Mouse (Mus musculus): ENCODE results near the gene Kcnma1.

Gene Kcnma1

DNA sequence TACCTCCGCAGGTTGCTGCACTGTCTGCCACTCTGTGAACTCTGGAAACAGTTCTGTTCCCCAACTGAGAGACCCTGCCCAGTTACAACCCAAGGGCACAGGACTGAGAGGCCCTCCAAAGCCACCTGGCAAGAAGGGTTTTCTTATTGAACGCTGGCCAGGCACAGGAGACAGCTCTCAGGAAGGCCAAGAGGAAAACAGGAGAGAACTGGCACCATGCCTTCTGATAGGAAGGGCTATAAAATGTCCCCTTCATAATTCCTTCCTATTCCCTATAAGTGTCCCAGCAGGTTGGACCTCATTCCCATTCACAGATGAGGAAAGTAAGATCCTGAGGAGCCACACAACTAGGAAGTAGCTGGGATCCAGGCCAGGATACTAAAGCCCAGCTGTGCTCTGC is 39.6 kb downstream of the Kcnma1 start:
- DNase-seq (ENCODE audit: extremely low spot score, low read depth, low spot score) = no peak

DNA sequence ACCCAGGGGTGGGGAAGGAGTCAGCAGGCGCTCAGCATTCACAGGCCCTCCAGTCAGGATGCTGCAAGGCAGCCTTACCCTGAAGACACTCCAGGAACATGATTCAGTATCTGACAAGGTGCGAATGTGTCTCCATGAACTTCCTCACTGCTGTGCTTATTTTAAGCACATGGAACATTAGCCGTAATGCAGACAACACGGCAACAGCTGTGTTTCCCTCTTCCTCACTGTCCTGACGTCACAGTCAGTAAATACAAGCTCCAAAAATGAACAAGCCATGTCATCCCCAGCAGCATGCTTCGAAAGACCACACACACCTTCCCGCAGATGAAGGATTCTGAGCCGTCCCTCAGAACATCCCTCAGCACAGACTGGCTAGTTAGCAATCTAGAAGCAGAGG is 47.8 kb downstream of the Kcnma1 start:
- DNase-seq (ENCODE audit: extremely low spot score, low read depth, low spot score) = no peak

DNA sequence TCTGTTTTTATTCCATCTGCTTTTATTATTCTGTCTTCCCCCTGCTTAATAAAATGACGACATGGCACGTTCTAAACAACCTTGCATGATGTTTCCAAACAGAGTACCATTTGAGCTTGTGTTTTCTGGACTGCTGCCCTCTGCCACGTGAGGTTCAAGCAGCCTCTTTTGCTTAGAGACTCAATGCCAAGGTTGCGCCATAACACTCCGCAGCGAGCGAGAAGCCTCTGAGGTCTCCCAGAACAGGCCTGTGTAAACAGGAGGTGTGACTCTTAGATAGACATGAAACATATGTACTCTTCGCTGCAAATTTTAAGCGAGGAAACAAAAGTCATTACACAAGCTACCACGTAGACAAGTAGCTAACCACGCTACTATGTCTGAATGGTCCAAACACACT is 55.2 kb downstream of the Kcnma1 start:
- no peak for DNase-seq (ENCODE audit: extremely low spot score, low read depth, low spot score)

DNA sequence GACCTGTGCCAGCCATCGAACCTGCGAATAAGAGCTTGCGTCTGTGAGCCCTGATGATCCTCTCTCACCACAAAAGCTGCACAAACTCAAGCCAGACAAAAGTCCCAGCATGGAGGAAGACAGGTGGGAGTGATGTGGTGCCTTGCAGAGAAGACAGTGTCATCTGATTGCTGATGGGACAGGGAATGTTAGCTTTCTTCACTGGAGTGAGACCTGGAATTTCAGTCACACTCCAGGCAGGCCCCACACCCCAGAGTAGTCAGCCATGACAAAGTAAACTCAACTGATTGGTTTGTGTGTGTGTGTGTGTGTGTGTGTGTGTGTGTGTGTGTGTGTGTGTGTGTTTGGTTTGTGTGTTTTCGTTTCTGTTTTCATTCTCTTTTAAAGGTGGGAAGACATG is 57.0 kb downstream of the Kcnma1 start:
- no peak for DNase-seq (ENCODE audit: extremely low spot score, low read depth, low spot score)

DNA sequence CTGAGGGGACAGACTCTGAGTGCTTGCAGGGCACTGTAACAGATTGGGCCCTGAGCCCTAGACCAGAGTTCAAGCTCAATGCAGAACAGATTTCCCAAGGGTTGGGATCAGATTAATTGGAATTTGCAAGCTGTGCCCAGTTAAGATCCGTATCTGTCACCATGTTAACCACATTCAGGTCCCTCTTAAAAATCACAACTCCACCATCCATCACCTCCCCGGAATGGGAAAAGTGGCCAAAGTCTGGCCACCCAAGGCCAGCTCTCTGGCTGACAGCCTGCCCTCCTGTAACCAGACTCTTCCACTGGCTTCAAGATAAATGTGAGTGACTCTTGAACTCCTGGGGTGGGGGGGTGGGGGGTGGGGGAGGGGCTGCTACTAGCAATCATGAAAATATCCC is 70.4 kb downstream of the Kcnma1 start:
- no peak for DNase-seq (ENCODE audit: extremely low spot score, low read depth, low spot score)

DNA sequence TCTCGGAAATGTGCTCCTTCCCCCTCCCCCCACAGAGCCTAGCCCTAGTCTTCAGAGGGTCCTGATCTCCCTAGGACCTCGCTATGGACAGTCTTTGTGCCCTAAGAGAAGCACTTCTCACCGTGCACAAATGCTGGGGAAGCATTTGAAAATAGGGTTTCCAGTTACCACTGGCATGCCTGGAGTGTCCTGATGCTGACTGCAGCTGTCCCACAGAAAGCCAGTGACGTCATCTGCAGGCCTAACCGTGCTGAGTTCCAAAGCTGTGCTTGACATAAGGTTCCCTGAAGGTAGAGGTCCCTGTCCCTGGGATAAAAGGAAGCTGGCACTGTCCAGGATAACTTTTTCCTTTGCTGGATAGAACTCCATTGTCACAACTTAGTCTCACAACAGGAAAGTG is 71.1 kb downstream of the Kcnma1 start:
- DNase-seq (ENCODE audit: extremely low spot score, low read depth, low spot score) = no peak

DNA sequence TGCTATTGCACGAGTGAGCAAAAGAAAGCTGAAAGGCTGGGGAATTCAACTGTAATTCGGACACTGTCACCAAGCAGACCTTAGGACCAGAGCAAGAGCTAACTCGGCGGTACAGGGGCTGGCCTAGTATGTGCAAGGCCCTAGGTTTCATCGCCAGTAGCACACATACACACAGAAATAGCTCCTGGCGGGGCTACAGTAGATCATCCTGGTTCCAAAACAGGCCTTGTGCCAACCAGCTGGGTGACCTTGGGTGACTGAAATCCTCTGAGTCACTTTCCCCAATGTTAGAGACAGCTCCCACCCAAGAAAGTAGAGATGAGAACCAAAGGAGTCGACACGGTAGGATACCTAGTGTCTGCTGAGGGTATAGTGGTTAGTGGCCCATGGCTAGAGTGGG is 72.2 kb downstream of the Kcnma1 start:
- DNase-seq (ENCODE audit: extremely low spot score, low read depth, low spot score) = no peak

DNA sequence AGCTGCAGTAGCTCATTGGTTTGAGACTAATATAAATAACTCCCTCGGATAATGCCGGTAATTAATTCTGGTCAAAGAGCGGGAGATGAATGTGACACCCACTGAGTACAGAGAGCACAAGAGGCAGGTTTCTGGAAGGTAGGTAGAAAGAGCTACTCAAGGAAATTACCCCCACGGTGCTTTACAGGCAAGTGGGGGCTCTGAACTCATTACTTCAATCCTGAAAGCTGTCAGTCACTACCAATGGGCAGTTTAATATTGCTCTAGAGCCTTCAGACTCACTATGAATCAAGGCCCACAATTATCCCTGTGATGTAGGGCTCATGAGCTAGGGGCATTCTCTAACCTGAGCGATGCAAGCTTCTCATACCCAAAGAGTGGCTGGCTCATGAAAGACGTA is 79.3 kb downstream of the Kcnma1 start:
- no peak for DNase-seq (ENCODE audit: extremely low spot score, low read depth, low spot score)

DNA sequence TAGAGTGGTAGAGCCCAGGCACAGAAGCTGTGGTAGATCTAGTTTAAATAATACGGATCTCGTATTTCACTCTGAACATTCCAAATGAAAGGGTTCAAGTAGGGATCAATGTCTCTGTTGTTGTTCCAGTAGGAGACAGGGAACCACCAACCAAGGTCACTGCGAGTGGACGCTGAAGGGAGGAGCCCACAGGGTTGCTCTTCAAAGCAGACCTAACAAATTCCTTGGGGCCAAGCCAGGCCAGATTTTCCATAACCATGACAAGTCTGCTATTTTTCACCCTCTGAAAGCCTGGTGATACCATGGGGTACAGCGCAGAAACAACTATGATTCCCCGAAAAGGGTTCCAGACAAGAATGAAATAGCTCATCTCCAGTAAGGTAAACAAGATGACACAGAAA is 82.6 kb downstream of the Kcnma1 start:
- DNase-seq (ENCODE audit: extremely low spot score, low read depth, low spot score) = no peak

DNA sequence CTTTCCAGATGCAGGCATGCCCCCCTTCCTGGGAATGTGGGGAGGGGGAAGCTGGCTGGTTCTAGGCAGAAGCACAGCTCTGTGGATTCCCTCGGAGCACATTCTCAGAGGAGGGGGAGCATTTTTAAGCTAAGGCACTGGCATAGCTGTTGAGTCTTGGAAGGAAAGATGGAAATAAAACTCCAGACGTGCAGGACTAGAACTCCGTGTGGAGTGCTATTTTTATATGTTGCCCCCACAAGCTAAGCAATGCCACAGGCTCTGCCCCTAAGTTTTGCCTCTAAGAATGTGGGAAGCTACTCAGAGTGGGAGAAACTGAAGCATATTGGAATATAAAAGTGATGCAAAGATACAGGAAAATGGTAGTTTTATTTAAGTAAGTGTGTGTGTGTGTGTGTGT is 85.1 kb downstream of the Kcnma1 start:
- no peak for DNase-seq (ENCODE audit: extremely low spot score, low read depth, low spot score)

DNA sequence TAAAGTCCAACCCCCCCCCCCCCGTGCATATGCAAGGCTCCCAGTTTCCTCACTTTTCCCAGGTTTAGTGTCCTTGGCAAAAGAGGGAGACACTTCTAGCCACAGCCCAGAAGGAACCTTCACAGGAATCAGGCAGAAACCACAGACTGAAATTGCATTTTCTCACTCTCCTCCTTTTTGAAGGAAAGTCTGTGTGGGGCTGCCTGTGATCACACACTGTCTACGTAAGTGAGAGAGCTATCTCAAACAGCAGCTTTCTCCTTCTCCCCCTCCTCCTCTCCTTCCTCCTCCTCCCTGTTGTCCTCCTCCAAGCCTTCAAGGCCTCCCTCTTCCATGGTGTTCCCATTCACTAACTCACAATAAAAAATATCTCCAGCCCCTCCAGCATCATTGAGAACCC is 90.9 kb downstream of the Kcnma1 start:
- DNase-seq (ENCODE audit: extremely low spot score, low read depth, low spot score) = no peak

DNA sequence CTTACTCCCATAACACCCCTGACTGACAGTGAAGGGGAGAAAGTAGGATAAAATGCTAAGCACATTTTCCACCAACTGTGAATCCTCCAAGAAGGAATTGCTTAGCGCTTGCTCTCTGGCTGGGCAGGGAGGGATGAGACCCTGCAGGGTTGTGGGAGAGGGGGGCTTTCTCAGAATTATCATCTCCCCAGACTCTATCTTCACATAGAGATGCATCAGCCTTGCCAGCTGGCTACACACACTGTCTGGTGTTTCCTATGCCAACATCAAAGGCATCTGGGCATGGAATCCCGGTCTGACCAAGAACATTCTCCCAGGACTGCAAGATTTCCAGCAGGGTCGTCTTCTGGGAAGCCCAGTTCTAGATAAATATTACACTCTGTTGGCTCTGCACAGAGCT is 91.5 kb downstream of the Kcnma1 start:
- DNase-seq (ENCODE audit: extremely low spot score, low read depth, low spot score) = no peak

DNA sequence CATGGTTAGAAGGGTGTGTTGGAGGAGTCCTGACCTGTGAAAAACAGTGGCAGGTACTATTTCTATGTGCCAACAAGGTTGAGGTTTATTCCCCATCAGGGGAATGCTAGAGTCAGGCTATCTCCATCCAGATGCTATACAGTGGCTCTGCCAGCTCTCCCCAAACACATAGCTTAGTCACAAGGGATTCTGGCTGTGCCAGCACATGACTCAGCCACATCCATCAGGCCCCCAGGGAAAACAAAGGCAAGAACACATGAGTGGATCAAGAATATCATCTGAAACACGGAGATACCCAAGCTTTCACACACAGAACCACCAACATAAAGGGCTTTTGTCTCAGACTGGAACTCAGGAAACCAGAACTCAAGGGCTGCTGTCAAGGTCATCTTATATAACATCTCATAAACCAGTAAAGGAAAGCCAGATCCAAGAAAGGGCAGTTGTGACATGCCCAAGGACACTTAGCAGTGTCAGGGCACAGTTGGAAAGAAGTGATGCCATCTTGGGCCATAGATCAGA is 103.1 kb downstream of the Kcnma1 start:
- DNase-seq (ENCODE audit: extremely low spot score, low read depth, low spot score) = no peak

DNA sequence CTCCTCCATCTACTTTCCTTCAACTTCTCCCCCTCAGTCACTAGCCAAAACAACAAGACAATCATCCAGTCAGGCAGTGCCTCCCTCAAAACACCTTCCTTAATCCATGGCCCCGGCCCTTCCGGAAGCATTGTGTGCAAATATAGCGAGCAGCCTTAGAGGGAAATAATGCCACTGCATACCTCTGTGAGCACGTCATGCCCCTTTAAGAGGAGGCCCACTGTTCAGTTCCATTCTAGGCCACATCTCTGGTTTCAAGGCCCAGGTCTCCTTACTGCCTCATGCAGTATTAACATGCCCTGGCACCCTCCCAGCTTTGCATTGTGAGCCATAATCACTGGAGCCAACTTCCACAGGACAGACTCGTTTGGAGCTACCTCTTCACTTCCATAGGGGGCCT is 105.7 kb downstream of the Kcnma1 start:
- DNase-seq (ENCODE audit: extremely low spot score, low read depth, low spot score) = no peak

DNA sequence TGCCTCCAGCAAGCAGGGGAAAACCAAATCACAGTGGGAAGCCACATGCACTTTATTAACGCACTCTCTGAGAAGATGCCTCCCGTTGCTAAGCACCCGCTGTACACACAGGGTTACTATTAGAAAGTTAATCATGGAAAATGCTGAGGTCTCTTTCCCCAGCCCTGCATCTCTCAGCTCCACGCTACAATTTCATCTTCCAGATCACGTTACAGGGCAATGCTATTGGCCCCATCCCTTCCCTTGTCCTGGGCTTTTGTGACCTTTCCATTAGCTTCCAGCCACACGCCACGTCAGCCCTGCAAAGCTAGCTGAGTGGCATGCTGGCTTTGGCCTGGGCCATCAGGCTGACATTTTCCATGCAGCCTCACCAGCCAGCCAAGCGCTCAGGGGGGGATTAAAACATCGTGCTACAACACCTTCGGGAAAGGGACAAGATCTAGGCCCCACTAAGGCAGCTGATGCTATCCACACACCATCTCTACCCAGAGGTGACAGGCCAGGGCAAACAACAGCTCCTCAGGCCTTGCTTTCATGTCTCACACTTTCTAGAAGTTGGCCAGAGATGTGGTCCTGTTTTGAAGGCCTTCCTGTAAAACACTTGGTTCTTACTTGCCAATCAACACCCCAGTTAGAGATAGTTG is 111.5 kb downstream of the Kcnma1 start:
- peak; percentile 14 for DNase-seq (ENCODE audit: extremely low spot score, low read depth, low spot score)

DNA sequence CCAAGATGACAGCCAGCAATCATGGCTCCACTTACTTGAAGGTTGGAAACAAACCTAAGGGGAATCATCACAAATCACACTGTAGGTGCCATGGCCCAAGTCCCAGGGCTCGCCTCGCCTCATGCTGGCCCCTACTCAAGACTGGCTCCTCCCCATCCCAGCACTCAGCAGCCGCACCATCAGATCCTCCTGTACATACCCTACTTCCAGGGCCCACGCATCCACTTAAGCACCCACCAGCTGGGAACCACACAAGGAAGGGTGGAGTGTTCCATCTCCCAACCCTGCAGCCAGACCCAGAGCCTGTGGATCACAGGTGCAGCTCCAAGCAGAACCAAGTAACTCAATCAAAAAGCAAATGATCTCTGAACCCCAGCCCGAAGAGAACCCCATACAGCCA is 114.8 kb downstream of the Kcnma1 start:
- no peak for DNase-seq (ENCODE audit: extremely low spot score, low read depth, low spot score)

DNA sequence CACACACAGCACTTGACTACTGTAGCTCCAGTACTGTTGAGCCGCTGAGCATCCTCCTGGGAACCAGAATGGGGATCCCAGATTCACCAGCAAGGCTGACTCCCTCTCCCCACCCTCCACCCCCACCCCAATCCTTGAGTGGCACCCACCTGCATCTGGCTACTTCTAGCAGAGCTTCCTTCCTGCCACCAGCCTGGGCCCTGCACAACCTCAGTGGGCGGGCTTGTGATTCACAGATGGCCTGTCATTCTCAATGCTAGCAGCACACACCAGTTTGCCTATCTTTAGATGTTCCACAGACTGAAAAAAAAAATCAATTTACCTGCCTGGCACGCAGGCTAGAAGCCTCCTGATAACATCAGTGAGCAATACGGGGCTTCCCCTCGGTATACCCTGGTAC is 116.5 kb downstream of the Kcnma1 start:
- DNase-seq (ENCODE audit: extremely low spot score, low read depth, low spot score) = no peak

DNA sequence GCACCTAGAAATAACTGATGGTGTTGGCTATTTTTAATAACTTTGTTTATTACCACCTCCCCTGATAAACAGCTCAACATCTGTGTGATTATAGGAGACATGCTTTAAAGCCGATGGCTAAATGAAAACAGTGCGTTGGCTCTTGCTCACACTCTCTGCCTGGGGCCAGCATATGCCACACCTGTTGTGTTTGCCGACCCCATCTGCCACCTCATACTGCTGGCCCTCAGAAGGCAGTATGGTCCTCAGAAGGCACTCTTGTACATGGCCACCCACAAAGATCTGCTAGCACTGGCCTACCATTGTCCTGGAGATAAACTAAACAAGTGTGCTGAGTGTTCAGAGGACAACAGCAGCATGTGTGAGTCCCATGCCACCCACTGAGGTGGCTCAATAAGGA is 118.3 kb downstream of the Kcnma1 start:
- no peak for DNase-seq (ENCODE audit: extremely low spot score, low read depth, low spot score)

DNA sequence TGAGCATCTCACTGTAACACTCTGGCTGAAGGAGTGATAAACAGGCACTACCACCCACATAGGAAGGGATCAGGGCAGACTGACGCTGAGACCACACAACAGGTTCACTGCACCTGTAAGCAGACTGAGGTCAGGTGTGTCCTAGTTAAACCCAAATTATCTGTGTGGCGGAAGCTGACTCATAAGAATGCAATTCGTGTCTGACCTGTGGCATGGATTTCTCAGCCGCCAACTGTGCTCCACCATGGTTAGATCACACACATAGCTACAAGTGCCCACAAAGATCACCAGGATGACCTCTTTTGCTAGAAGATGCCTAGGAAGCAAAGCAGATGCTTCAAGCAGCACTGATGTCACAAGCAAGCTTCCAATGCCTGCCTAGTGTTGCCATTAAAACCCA is 128.2 kb downstream of the Kcnma1 start:
- no peak for DNase-seq (ENCODE audit: extremely low spot score, low read depth, low spot score)

DNA sequence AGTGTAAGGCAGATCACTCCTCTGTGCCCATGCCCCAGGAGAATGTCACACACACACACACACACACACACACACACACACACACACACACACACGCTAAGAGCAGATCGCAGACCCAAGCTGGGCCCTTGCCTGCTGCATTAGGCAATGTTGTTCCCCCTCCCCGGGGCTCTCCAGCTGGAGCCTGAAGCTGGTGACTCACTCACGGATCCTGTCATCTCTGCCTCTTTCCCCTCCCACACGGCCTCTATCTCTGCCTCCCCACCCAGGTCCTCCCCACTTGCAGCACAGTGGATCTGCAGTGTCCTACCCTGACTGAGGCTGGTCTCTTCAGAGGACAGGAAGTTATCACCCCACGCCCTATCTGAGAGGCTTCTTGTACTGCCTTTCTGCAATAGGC is 128.8 kb downstream of the Kcnma1 start:
- no peak for DNase-seq (ENCODE audit: extremely low spot score, low read depth, low spot score)

DNA sequence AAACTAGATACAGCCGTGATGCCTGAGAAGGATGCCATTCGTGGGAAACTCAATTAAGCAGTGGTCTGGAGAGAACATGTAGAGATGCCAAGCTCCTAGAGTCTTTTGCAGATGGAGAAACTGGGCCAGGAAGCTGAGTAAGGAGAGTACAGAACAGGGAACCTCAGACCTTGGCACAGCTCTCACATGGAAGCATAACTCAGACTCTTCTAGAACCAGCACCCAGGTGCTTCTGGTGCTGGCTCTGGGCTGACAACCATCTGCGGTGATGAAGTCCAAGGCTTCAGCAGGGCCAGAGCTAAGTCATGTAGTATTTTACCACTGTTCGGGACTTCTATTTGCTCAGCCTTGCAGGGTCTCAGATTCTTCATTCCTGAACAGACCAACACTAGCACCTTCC is 129.2 kb downstream of the Kcnma1 start:
- DNase-seq (ENCODE audit: extremely low spot score, low read depth, low spot score) = no peak

DNA sequence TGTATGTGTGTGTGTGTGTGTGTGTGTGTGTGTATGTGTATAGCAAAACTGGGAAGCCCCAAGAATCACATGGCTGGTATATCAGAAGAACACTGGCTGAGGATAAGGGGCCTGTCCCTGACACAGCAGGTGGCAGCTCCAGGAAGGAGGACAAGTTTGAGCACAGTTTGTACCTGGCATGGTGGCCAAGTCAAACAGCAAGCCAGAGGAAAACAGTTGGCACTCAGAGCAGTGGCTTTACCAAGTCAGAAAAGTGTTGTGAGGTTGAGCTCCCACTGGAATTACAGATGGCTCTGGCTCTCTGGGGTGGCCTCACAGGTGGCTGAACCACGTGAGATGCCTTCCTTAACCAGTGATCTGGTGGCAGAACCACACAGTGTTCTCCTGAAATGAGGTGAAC is 132.3 kb downstream of the Kcnma1 start:
- DNase-seq (ENCODE audit: extremely low spot score, low read depth, low spot score) = no peak

DNA sequence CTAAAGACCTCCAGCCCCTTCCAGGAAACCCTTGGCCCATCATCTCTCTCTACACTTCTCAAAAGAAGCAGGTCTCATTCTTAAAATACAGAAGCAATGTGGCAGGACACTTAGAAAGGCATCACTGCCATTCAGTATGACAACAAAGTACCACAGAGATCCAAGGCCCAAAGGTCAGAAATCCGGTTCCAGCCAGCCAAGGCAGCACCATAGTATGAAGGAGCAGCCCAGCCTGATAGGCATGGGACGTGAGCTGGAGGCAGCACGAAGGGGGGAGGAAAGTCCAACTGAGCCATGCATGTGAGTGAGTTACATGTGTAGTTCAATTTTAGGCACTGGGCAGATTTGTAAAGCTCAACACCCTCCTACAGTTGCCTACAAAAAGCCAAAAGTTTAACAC is 135.0 kb downstream of the Kcnma1 start:
- DNase-seq (ENCODE audit: extremely low spot score, low read depth, low spot score) = no peak

DNA sequence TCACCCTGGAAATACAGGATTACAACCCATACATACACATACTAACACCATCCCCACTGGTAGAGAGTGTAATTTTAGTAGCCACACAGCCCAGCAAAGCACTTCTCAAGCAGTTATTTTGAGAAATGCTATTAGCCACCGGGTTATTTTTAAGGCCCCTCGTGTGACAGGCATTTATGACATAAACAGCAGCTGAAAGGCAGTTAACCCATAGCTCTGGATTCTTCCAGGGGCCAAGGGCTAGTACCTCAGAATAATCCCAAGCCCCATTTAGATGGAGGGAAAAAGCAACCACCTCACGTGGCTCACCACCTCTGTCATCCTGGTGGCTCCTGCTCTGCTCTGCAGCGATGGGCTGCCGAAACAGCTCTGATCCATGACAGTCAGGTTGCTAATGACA is 136.7 kb downstream of the Kcnma1 start:
- no peak for DNase-seq (ENCODE audit: extremely low spot score, low read depth, low spot score)
